Mouse (Mus musculus) forelimb bud, embryonic 11.5 days (tissue): ENCODE data around the gene Rnf168.
"Not testable (repeated sequence)": the region's sequence is repeated elsewhere in the genome, so short reads cannot be mapped to it uniquely, and the experiment has no call there.

Experiments used
- DNase-seq: peaks from one replicate; pipeline ENCODE4 v3.0.0-alpha.2; 2012; ENCODE audit warnings: low read depth, low spot score

Rnf168 gene

DNA sequence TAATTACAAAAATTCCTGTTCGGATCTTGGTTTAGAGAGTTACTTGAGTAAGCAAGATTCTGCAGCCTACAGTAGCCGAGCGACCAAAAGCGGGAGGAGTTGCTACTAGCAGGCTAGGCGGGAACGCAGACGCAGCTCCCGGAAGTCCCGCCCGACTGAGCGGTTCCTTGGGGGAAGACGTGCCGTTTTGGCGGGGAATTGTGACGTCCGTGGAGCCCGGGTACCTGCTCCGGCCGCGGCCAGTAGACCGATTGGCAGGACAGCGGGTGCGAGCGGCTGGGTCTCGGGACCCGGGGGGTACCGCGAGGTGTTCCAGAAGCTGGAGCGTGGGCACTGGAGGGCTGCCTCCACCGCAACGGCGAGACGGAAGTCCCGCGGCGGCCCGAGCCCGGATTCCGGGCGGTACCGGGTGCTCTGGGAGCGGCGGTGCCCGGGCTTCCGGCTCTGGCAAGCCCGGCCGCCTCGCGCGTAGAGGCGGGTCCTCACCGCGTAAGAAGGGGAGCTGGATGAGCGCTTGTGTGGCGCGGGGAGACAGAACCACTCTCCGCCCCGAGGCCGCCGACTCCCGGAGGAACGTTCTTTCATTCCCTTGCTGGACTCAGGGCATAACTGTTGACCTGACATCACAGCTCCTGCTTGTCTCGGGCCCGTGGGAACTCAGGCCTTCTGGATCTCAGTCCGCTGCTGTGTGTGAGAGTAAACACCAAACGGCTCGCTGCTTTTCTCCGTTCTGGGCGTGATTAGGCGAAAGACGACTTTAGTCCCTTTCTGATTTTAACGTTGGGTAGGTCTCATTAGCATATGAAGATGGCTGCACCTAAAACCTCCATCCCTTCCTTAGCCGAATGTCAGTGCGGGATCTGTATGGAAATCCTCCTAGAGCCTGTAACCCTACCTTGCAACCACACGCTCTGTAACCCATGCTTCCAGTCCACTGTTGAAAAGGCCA, at the start of gene Rnf168:
Gene Rnf168 (plus strand): TSS at position 152 of the 949 bp plus-strand sequence.
- DNase-seq = peak; percentile 83

DNA sequence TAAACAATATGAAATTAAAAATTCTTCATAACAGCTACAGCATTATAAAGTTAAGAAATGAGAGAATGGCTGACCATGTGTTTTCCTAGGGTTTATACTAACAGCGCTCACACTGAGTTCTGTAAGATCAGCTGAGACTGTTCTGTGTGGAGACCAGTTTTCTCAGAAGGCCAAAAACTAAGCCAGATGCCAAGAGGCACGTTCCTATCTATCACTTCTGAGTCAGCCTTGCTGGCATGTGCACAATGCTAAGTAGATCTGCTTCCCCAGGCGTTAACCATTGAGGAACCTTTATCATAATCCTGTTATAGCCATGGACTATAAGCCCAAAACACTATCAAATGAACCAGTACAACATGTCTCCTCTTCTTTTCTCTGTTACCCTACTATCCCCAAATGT, 45.2 kb upstream of the Rnf168 start:
- not testable (repeated sequence) for DNase-seq

DNA sequence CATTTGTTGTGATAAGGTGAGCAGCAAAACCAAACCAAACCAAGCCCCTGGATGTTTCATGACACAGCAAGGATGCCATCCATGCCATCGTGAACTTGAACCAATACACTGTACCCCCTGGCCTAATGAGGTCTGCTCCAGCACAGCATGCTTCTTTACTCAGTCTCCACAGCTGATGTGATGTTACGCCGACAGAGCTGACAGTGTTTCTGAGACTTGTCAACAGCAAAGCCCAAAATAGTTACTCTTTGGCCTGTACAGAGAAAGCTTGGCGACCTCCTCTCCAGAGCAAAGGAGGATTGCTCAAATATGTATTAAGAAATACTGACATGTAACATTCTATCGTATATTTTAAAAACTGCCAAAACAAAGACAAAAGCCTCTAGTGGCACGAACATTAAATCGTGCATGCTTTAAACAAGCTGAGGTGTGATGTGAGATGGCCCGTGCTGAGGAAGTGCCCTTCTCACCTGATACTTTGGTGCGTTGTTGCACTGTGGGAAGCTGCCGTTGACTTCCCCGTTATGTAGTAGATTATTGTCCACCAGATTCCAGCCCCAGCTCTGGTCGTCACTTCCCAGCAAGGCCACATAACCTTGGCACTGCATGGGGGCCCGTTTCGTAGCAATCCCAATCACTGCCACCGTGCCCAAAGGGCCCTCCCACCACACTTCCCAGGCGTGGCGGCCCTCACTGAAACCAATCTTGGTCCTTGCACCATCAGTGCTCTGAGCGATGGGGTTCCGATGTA, 39.2 kb upstream of the Rnf168 start:
- DNase-seq = no peak

DNA sequence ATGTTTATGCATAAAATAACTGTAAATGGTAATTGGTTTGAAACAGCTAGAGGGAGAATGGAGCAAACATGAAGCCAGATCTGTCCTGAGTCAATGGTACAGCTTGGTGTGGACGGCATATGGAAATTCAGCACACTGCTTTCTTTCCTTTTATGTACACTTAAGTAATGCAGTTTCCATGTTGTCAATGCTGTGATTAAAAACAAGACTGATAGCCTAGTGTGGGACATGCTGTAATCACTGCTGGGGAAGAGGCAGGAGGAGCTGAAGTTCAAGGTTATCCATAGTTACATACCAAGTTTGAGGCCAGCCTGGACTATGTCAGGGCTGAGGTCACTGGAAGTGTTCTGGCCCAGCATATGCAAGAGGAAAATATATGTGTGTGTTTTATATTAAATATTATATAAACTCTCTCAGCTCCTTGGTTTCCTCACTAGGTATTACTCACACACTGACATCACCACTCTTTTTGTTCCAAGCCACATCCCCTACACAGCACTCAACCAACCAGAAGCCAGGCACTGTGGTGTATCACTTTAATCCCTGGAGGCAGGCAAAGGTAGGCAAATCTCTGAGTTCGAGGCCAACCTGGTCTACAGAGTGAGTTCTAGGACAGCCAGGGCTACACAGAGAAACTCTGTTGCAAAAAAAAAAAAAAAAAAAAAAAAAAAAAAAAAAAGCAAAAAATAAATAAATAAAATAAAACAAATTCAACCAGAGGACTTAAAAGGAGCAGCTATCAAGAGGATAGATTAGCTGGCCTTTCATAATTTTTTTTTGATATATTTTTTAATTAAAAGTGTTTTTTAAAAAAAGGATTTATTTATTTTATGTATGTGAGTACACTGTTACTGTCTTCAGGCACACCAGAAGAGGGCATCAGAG, 37.6 kb upstream of the Rnf168 start:
- DNase-seq = no peak

DNA sequence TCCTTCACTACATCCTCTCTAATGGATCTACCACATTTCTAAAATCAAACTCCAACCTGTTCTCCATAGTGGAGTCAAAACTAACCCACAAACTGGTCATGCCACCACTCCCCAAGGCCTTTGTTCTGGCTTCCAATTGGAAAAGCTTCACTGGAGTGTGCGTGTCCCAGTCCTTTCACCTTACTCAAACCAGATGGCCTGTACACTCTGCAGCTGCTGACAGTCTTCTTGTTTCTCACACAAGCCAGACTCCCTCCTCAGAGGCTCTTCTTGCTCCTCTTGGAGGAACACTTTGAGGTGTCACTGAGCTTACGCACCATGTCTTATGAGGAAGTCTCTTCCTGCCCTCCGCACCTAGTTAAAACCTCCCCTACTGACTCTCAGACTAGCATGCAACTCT, 33.4 kb upstream of the Rnf168 start:
- DNase-seq = no peak

DNA sequence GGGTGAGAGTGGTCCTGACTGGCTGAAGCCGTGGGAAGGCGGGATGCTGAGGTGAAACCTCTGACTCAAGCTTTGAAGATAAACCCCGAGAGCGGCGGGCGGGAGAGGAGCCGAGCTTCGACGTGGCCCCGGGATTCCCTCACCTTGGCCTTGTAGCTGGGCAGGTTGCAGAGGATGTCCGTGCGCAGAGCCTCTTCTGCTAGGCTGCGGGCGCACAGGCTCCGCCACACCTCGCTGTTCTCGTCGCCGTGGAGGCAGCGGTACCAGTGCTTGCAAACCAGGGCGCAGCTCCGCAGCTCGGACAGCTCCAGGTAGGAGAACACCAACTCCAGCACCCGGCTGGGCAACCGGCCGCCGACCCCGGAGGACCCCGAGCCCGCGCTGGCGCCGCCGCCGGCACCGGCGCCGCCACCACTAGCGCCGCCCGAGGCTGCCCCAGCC, 30.9 kb upstream of the Rnf168 start:
- DNase-seq = peak; percentile 45

DNA sequence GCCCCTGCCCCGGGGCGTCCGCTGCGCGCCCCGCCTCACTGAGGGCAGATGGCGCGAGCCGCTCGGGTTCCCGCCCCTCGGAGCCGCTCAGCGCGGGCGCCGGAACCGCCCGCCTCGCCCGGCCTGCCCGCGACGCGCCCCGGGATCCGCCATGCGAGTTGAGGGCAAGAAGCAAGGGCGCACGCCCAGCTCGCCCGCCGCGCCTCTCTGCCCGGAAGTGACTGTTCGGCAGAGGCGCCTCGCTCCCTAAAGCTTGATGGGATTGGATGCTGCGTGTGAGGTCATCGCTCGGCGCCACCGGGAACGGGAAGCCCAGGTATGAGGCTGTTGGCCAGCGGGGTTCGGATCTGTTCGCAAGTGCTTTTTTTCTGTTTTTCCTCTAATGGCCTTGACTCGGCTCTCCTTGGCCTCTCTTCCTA, 30.3 kb upstream of the Rnf168 start, which contains the start of the genes Fbxo45 and Wdr53:
Gene Fbxo45 (minus strand): TSS at position 207 of the 419 bp plus-strand sequence.
Gene Wdr53 (plus strand): TSS at position 276 of the 419 bp plus-strand sequence.
- DNase-seq = peak; percentile 94

DNA sequence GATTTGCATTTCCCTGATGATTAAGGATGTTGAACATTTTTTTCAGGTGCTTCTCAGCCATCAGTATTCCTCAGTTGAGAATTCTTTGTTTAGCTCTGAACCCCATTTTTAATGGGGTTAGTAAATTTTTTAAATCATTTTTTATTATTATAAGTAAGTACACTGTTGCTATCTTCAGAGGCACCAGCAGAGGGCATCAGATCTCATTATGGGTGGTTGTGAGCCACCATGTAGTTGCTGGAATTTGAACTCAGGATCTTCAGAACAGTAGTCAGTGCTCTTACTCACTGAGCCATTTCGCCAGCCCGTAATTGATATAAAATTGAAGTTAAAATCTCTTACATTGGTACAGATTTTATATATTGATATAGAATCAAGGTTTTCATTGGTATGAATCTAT, 13.0 kb upstream of the Rnf168 start:
- not testable (repeated sequence) for DNase-seq

DNA sequence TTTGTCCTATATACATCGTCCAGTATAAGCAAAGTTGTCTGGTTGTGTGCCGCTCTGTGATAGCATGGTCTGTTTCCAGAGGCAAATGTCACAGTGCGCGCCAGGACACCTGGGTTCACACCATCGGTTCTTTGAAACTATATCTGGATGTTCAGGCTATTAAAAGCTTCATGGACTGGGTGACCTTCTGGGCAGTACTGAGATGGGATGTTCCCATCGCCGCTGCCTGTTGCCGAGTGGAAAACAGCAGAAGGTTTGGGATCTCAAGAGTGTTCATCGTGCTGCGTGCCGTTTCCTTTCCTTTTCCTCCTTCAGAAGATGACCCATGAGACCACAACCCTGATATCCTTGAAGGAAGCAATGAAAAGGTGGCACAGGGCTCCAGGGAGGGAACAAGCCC, 6.0 kb upstream of the Rnf168 start, which contains the start of gene Smco1:
Gene Smco1 (plus strand): TSS at position 178 of the 400 bp plus-strand sequence.
- no peak for DNase-seq

DNA sequence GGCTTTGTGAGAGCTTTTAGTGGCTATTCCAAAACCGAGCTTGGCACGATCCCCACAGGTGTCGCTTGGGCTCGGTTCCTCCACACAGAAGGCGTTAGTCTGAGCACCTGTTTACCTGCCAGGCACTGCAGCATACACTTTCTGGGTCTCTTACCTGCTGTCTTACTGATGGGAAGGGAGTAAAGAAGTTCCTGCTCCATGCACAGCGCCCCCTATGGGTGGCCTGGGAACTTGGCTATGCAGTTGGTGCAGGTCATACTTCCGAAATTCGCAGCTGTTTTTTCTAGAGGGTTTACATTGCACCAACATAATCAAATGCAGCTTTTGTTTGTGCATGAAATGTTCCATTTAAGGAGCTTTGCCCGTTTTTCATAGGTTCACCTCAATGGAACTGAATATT, 3.9 kb upstream of the Rnf168 start:
- DNase-seq = peak; percentile 7

DNA sequence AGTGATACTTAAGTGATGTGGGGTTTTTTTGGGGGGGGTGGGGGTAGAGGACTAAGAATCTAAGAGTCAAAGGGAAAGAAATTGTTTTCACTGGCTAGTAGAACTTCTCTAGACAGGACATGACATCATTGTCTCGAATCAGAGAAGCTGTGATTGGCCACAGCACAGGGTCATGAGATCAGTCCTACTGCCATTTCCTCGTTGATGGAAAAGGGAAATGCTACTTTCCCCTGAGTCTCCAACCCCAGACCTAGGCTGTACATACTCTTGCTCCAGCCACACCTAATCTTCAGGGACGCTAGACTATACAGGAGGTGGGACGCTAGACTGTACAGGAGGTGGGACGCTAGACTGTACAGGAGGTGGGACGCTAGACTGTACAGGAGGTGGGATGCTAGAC, 2.2 kb upstream of the Rnf168 start:
- DNase-seq = no peak

DNA sequence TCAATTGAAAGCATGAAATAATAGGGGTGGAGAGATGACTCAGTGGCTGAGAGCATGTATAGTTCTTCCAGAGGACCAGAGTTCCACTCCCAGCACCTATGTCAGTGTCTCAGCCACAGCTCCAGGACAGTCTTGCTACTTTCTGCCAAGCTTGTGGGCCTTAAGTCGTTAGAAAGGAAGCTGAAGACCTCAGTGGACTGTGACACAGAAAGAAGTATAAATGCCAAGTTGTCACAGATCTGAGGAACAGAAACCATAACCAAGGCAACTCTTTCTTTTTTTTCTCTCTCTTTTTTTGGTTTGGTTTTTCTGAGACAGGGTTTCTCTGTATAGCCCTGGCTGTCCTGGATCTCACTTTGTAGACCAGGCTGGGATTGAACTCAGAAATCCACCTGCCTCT, 1.4 kb upstream of the Rnf168 start:
- no peak for DNase-seq

DNA sequence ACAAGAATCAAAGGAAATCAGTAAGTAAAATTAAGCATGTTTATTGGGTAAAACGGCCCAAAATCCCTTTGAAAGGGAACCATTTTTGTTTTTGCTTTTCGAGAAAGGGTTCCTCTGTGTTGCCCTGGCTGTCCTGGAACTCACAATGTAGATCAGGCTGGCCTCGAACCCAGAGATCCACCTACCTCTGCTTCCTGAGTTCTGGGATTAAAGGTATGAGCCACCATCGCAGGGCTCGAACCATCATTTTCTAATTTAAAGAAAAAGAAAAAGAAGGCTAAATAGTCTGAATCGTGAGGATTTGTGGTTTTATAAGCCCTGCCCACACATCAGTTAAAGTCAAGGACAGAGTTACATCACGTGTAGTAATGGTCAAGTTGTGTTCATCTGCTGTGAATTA, 1.1 kb downstream of the Rnf168 start:
- no peak for DNase-seq

DNA sequence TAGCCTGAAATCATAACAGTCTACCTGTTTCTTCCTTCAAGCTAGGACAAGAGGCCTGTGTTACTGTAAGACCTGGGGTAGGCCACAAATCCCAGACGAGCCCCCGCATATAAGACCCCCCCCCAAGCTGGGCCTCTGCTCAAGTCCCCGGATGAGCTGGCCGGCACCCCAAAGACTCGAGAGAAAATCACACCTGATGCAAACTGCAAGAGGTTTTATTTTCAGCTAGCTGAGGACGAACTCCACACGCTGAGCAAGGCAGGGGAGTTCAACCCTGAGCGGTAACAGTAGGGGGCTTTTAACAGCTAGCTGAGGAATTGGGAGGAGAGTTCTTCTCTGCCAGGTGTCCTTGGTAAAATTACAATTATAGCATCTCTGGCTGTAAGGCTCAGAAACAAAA, 3.0 kb downstream of the Rnf168 start:
- DNase-seq = no peak

DNA sequence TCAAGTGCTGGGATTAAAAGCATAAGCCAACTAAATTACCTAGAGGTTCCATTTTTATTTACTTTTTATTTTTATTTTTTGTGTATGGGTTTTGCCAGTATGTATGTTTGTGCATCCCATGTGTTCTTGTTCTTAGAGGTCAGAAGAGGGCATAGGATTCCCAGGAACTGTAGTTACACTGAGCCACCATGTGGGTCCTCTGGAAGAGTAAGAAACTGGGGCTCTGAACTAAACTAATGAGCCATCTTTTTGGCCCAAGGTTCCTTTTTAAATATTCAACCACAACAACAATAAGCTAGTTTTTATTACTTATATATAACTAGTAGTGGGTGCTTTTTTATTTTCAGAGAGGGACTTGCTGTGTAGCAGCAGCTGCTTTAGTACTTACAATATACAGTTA, 5.3 kb downstream of the Rnf168 start:
- DNase-seq = no peak

DNA sequence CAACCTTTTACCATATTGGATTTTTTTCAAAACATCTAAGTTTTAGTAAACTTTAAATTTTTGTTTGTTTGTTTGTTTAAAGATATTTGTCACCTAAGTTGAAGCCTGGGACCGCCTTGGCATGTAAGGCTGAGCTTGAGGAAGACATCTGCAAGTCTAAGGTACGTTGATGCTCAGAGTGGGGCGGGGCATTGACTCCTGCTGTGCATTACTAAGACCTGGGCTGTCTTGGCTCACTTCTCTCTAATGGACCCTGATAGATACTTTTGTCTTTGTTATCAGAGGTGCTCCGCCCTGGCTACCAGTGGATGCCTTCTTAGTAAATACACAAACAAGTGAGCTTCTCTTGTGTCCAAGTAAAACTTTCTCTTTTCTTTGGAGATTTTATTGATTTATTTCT, 14.6 kb downstream of the Rnf168 start:
- DNase-seq = no peak

DNA sequence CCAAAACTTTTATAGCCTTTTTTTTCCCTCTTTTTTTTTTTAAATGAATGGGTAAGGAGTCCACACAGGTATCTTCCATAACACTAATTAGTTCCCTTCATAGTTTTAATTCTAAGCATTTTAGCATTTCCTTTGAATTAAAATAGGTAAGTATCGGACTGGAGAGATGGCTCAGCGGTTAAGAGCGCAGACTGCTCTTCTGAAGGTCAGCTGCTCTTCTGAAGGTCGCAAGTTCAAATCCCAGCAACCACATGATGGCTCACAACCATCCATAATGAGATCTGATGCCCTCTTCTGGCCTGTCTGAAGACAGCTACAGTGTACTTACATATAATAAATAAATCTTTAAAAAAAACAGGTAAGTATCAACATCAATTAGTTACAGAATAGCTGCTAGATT, 22.4 kb downstream of the Rnf168 start:
- not testable (repeated sequence) for DNase-seq

DNA sequence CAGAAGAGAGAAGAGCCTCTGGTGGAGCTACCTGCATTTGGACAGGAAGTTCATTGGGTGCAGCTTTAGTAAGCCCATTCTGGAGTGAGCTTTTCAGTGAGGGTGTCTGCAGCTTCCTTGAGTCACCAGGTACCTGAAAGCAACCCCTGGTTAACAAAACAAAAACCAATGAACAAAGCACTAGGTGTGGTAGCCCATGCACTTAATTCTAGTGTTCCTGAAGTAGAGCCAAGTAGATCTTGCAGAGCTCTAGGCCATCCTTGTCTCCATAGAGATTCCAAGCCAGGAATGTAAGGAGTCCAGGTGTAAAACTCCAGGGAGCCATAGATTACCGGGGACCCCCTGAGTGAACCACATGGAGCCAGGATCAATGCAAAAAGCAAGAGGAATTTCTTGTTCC, 25.8 kb downstream of the Rnf168 start:
- DNase-seq = no peak

DNA sequence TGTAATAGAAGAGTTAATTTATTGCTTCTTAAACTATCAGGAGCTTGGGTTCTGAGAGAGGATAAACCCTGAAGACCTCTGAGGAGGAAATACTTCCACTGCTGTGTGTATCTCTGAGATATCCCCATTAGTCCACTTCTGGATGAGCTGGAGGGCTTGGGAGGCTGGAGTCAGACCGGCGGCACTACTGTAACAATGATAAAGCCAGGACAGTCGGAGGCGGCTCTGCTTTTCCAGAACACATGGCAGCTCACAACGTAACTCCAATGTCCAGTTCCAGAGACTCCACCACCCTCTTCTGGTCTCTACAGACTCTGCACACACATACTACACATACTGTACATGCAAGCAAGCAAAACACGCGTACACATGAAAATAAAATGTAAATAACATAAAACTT, 26.6 kb downstream of the Rnf168 start:
- DNase-seq = no peak

DNA sequence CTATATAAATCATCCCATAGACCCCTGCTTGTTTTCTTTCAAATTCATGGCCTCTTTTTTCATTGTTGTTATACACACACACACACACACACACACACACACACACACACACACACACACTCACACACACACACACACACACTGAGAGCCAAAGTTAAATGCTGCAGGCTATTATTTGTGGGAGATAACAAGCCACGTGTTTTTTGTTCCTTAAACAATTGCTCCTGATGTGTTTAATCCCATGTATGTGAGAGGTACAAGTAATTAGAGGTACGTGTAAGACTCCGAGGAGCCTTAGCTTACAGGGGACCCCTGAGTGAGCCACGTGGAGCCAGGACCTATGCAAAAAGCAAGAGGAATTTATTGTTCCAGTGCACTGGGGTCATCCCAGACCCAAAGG, 34.7 kb downstream of the Rnf168 start:
- no peak for DNase-seq

DNA sequence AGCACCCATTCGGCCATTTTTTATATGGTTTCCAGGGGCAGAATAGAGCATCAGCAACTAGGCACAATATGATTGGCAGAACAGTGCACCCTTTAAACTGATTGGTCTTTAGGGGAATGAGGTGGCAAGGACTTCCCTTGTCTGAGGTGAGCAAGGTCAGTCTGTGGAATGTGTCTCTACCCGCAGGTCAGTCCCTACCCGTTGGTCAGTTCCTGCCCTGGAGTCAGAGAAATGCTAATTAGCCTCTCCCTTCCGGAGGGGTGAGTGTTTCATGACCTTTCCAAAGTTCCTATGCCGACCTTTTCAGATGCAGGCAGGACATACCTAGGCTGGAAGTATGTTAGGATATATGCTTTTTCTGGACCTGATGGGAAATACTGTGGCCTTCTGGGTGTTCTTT, 35.1 kb downstream of the Rnf168 start:
- DNase-seq = no peak
